Mouse (Mus musculus) kidney, adult 2 months (tissue): ENCODE results near the gene Zfp518b.

Experiments used
- CTCF ChIP-seq: fragments of 200-500 bp; conservative IDR thresholded peaks from 2 replicates; pipeline ENCODE4 v1.5.1; 2011; ENCODE audit warnings: low read depth, mild to moderate bottlenecking, control low read depth, low read length, moderate library complexity, mixed read lengths; ENCODE audit not compliant: insufficient read depth, insufficient read length
- POLR2A ChIP-seq: fragments of 200-500 bp; IDR thresholded peaks from one replicate; pipeline ENCODE4 v1.6.1; 2011; ENCODE audit warnings: low read depth, low read length, control low read depth

- no peak for TF ChIP-seq POLR2A
- no peak for TF ChIP-seq CTCF
Measured at GRCm38 (mm10) chr5:38698466-38698865, 13.8 kb upstream of the Zfp518b start.
